Mouse (Mus musculus): ENCODE results near the gene Cth. TPM values are rescaled to one million over a fixed set of nuclear protein-coding genes. Genes with fewer than 3 reads are reported as not detected.

Cth gene
- 121 and 131 TPM in 2 replicates for polyA plus RNA-seq (2012; rRNA removed)

DNA sequence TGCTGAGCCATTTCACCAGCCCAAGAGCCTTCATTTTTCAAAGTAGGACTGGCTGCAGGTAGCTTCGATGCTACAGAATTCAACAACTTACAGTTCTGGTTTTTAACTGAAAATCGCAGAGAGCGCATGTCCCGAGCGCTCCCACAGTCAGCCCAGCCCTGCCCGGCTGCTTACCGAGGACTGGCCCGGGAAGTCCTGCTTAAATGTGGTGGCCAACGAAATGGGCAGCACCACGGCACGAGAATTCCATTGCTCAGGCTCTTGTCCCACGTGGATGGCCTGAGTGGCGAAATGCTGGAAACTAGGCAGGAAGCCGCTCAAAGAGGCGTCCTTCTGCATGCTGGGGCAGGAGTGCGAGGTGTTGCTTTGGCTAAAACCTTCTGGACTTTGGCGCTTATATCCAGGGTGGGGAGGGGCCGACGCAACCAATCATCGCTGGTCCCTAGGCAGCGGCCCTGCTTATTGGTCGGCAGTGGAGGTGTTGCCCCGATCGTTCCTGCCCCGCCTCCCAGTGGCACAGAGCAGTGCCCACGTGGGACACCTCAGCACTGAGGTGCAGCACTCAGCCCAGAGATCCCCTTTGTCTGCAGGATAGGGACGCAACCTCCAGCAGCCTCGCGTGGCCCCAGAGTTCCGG is at the start of gene Cth:
Gene Cth, minus strand, starts transcription at position 386 of the 637 bp plus-strand sequence.

DNA sequence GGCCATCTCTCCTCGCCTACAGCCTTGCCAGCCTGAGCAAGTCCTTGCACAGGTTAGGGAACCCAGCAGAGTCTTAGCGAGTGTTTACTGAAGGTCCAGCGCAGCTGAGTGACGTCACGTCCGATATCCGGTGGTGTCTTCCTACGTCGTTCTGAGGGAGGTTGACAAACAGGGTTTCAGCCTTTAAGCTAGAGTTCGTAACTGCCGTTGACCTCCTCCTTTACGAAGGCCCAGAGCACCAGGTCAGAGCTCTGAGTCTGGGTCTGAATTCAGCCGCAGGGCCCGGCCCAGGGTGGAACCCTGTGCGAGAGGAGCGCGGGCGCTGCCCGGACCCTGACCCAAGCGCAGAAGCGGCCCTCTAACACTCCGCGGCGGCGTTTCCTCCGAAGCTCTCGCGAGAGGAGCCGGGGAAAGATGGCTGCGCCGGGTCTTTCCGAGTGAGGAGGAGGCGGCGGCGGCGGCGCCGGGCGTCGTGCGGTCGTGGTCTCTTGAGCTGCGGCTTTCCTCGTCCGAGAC is 22.0 kb upstream of the Cth start, which contains the start of gene Ankrd13c:
Gene Ankrd13c, plus strand, starts transcription at position 397 of the 516 bp plus-strand sequence.

Other genes starting within 250 kb of the Cth start
- 7.7 and 8.1 TPM in 2 replicates for gene Ankrd13c, start 22.2 kb upstream of the Cth start, polyA plus RNA-seq (2012; rRNA removed)
- gene Srsf11, start 111.6 kb upstream of the Cth start, polyA plus RNA-seq (2012; rRNA removed): 107 and 126 TPM in 2 replicates
- 7.7 and 8.4 TPM in 2 replicates for gene Lrrc40, start 111.6 kb upstream of the Cth start, polyA plus RNA-seq (2012; rRNA removed)